In the genomic region with DNA sequence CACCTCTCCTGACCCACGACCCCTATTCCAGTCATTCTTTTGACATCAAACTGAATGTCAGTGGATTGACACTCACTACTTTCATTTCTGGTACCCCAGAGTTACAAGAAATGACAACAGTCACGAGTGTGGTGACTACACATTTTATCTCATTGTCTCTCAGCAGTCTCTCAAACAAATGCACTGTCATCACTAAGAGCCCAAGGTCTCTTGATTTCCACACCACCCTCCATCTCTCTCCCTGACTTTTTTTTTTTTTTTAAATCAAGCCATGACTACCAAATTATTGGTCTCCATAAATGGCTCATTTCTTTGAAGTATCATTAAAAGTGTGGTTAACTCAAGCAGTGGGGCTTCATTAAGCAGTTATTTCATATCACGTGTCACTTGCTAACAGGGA, we compare ENCODE assay signal across 24 mouse cellular contexts. TPM values are rescaled to one million over a fixed set of nuclear protein-coding genes. Genes with fewer than 3 reads are reported as not detected.
"Had no signal": no experiment of that assay in that cellular context is flagged by ENCODE, and none has a peak within 500 bp of the region (broad histone marks: within the 10 kb centered on the region; RNA-seq: fewer than 3 reads in every experiment).

No protein-coding gene starts in this region.

- ATAC-seq: inflammation-experienced regulatory T-cells, adult 6 months; intestine, embryonic 16.5 days; midbrain, embryonic 13.5 days; midbrain, embryonic 16.5 days had no signal

- H3K27me3 ChIP-seq: limb, embryonic 12.5 days; limb, embryonic 15.5 days; midbrain, embryonic 13.5 days; neural tube, embryonic 13.5 days; stomach, embryonic 15.5 days had no signal

- H3K4me2 ChIP-seq: limb, embryonic 12.5 days; limb, embryonic 15.5 days; midbrain, embryonic 13.5 days; neural tube, embryonic 13.5 days; stomach, embryonic 15.5 days had no signal

- H3K36me3 ChIP-seq: limb, embryonic 12.5 days; limb, embryonic 15.5 days; midbrain, embryonic 10.5 days; midbrain, embryonic 13.5 days; neural tube, embryonic 13.5 days; stomach, embryonic 15.5 days had no signal

- H3K9me3 ChIP-seq: limb, embryonic 12.5 days; limb, embryonic 15.5 days; midbrain, embryonic 10.5 days; midbrain, embryonic 13.5 days; neural tube, embryonic 13.5 days; stomach, embryonic 15.5 days had no signal

- H3K9ac ChIP-seq: limb, embryonic 12.5 days; limb, embryonic 15.5 days; midbrain, embryonic 13.5 days; neural tube, embryonic 13.5 days; stomach, embryonic 15.5 days had no signal

- H3K4me1 ChIP-seq: midbrain, embryonic 10.5 days; midbrain, embryonic 13.5 days; neural tube, embryonic 13.5 days; stomach, embryonic 15.5 days had no signal

- H3K4me3 ChIP-seq: limb, embryonic 12.5 days; limb, embryonic 15.5 days; megakaryocyte, embryonic 14.5 days; midbrain, embryonic 10.5 days; midbrain, embryonic 13.5 days; myocyte; neural tube, embryonic 13.5 days; stomach, embryonic 15.5 days had no signal

- DNase-seq: kidney, adult 18-20 months; kidney, adult 9 months; kidney, postnatal 14 days; kidney, postnatal 4 days; left cerebral cortex, postnatal 4 days; lung, postnatal 10 days; retina, postnatal 1 day; right cerebral cortex, postnatal 25 days; spleen, adult 18-20 months; thymus, postnatal 36 days had no signal

- H3K27ac ChIP-seq: limb, embryonic 12.5 days; limb, embryonic 15.5 days; macrophage; midbrain, embryonic 10.5 days; midbrain, embryonic 13.5 days; neural tube, embryonic 13.5 days; stomach, embryonic 15.5 days had no signal

RNA-seq across cellular contexts. Expression of a gene that starts 16.7 kb away (rescaled TPM):
- total RNA-seq: neutrophil, adult 5-6 weeks had no signal
- polyA plus RNA-seq: liver, embryonic 16.5 days; macrophage; myocyte had no signal
